ENCODE assay signal across 35 mouse cellular contexts in genomic region chr1:186540070-186540469, GRCm38 (mm10).
"Had no signal": no experiment of that assay in that cellular context is flagged by ENCODE, and none has a peak within 500 bp of the region (broad histone marks: within the 10 kb centered on the region; RNA-seq: fewer than 3 reads in every experiment).

No protein-coding gene starts in this region.

- DNase-seq: heart, postnatal 10 days; heart, postnatal 14 days; heart, postnatal 36 days; heart, postnatal 4 days; kidney, adult 11 months; kidney, adult 18-20 months; kidney, adult 2 months; kidney, adult 8-10 months; kidney, adult 9 months; kidney, postnatal 10 days; kidney, postnatal 14 days; kidney, postnatal 25 days; kidney, postnatal 36 days; kidney, postnatal 4 days; layer of hippocampus, adult 9-11 months; layer of hippocampus, postnatal 36 days had no signal

- H3K27me3 ChIP-seq: heart, embryonic 12.5 days; heart, embryonic 13.5 days; heart, embryonic 15.5 days; hindbrain, embryonic 12.5 days; hindbrain, embryonic 13.5 days; hindbrain, embryonic 15.5 days; kidney, embryonic 15.5 days had no signal

- ATAC-seq: hindbrain, embryonic 16.5 days; hindbrain, postnatal 0 days; inflammation-experienced regulatory T-cells, adult 6 months; intestine, embryonic 15.5 days; intestine, embryonic 16.5 days; intestine, postnatal 0 days had no signal

- H3K36me3 ChIP-seq: heart, embryonic 10.5 days; heart, embryonic 12.5 days; heart, embryonic 13.5 days; heart, embryonic 15.5 days; hindbrain, embryonic 10.5 days; hindbrain, embryonic 12.5 days; hindbrain, embryonic 13.5 days; hindbrain, embryonic 15.5 days; intestine, embryonic 15.5 days; kidney, embryonic 15.5 days had no signal

- H3K9me3 ChIP-seq: heart, embryonic 10.5 days; heart, embryonic 15.5 days; hindbrain, embryonic 10.5 days; hindbrain, embryonic 12.5 days; hindbrain, embryonic 15.5 days; intestine, embryonic 15.5 days; kidney, embryonic 15.5 days had no signal

- H3K4me2 ChIP-seq: heart, embryonic 11.5 days; heart, embryonic 12.5 days; heart, embryonic 13.5 days; heart, embryonic 15.5 days; hindbrain, embryonic 12.5 days; hindbrain, embryonic 13.5 days; hindbrain, embryonic 14.5 days; hindbrain, embryonic 15.5 days; intestine, embryonic 15.5 days; kidney, embryonic 15.5 days had no signal

- H3K9ac ChIP-seq: heart, embryonic 12.5 days; heart, embryonic 13.5 days; heart, embryonic 15.5 days; hindbrain, embryonic 12.5 days; hindbrain, embryonic 13.5 days; hindbrain, embryonic 14.5 days; hindbrain, embryonic 15.5 days; intestine, embryonic 15.5 days; kidney, embryonic 15.5 days had no signal

- H3K4me3 ChIP-seq: heart, embryonic 10.5 days; heart, embryonic 12.5 days; heart, embryonic 13.5 days; heart, embryonic 15.5 days; hindbrain, embryonic 10.5 days; hindbrain, embryonic 12.5 days; hindbrain, embryonic 13.5 days; hindbrain, embryonic 15.5 days; intestine, embryonic 15.5 days; kidney, embryonic 15.5 days; layer of hippocampus, adult 2 months had no signal

- H3K27ac ChIP-seq: heart, embryonic 10.5 days; heart, embryonic 13.5 days; heart, embryonic 15.5 days; hindbrain, embryonic 10.5 days; hindbrain, embryonic 12.5 days; hindbrain, embryonic 13.5 days; hindbrain, embryonic 14.5 days; hindbrain, embryonic 15.5 days; hindbrain, postnatal 0 days; intestine, embryonic 15.5 days; kidney, embryonic 15.5 days; kidney, postnatal 0 days; layer of hippocampus, adult 2 months had no signal

- H3K4me1 ChIP-seq: heart, embryonic 10.5 days; heart, embryonic 12.5 days; heart, embryonic 13.5 days; heart, embryonic 15.5 days; hindbrain, embryonic 10.5 days; hindbrain, embryonic 12.5 days; hindbrain, embryonic 13.5 days; hindbrain, embryonic 15.5 days; intestine, embryonic 15.5 days; kidney, embryonic 15.5 days had no signal
